In genomic region chr9:48984845-48985707, GRCm38 (mm10) we compare ENCODE assay signal across 8 mouse cellular contexts. TPM values are rescaled to one million over a fixed set of nuclear protein-coding genes. Genes with fewer than 3 reads are reported as not detected.
DNase-seq lines count a peak whose midpoint lies in the region; ATAC-seq and TF ChIP-seq lines count a peak whose summit lies in the region.

Gene Usp28 (plus strand): TSS chr9:48985375.

- TF ChIP-seq POLR2A in limb, embryonic 14.5 days (IDR thresholded peaks at IDR 0.05; ENCODE audit: borderline replicate concordance, extremely low read depth, insufficient read depth, insufficient read length), result peak; percentile 34; the same call in 1 of the 2 replicates

- peak; percentile 97 for DNase-seq in 3T3-L1 (ENCODE audit: low read depth, low spot score)
- DNase-seq in adrenal gland, postnatal 4 days (ENCODE audit: low spot score in 2 of 2), result peak; percentile 97 to 99
- peak; percentile 99 for DNase-seq in embryonic facial prominence, embryonic 14.5 days (ENCODE audit: low spot score)
- DNase-seq in heart, adult 8-10 months (ENCODE audit: low spot score), result peak; percentile 99
- DNase-seq in kidney, adult 9 months, result peak; percentile 100
- peak; percentile 98 for DNase-seq in limb, embryonic 14.5 days (ENCODE audit: low spot score)
- DNase-seq in midbrain, postnatal 0 days (ENCODE audit: low spot score), result peak; percentile 99
- peak; percentile 99 for DNase-seq in spleen, postnatal 14 days (ENCODE audit: low spot score in 2 of 2)

- 0% methylated on average over 38 of the region's 94 CpGs for WGBS in embryonic facial prominence, embryonic 14.5 days
- WGBS in limb, embryonic 14.5 days, result 3% methylated on average over 67 of the region's 94 CpGs
- under 1% methylated on average over 85 of the region's 94 CpGs for WGBS in midbrain, postnatal 0 days

- peaks cover 10% of the 10 kb centered on the region for H3K4me1 ChIP-seq in embryonic facial prominence, embryonic 14.5 days (ENCODE audit: control insufficient read depth, insufficient read depth, low read length)
- H3K4me1 ChIP-seq in limb, embryonic 14.5 days (ENCODE audit: control insufficient read depth, insufficient read depth, low read length), result peaks cover 12% of the 10 kb centered on the region
- peaks cover 8% of the 10 kb centered on the region; the same call in 1 of the 2 replicates for H3K4me1 ChIP-seq in midbrain, postnatal 0 days (ENCODE audit: insufficient read depth, low read length)

- ATAC-seq in embryonic facial prominence, embryonic 14.5 days (ENCODE audit: low read depth), result peak; percentile 94
- peak; percentile 96 for ATAC-seq in limb, embryonic 14.5 days (ENCODE audit: low FRiP score, low read depth)
- peak; percentile 95 for ATAC-seq in midbrain, postnatal 0 days (ENCODE audit: low FRiP score)

- H3K9ac ChIP-seq in embryonic facial prominence, embryonic 14.5 days (ENCODE audit: low read depth, low read length), result peak within 1 kb of the TSS; percentile 85
- peak within 1 kb of the TSS; percentile 64 for H3K9ac ChIP-seq in limb, embryonic 14.5 days (ENCODE audit: low read depth, low read length, severe bottlenecking)
- H3K9ac ChIP-seq in midbrain, postnatal 0 days (replicated peaks; ENCODE audit: low read length, poor library complexity, severe bottlenecking), result peak within 1 kb of the TSS; percentile 71

- peak within 1 kb of the TSS; percentile 85 for H3K4me3 ChIP-seq in embryonic facial prominence, embryonic 14.5 days (ENCODE audit: low read depth, low read length)
- H3K4me3 ChIP-seq in limb, embryonic 14.5 days (replicated peaks; ENCODE audit: low read length), result peak within 1 kb of the TSS; percentile 73
- H3K4me3 ChIP-seq in midbrain, postnatal 0 days (ENCODE audit: low read depth, low read length), result peak within 1 kb of the TSS; percentile 73

- no peaks in the 10 kb centered on the region for H3K9me3 ChIP-seq in embryonic facial prominence, embryonic 14.5 days (ENCODE audit: control insufficient read depth, low read length)
- no peaks in the 10 kb centered on the region for H3K9me3 ChIP-seq in limb, embryonic 14.5 days (ENCODE audit: control insufficient read depth, low read length)
- no peaks in the 10 kb centered on the region for H3K9me3 ChIP-seq in midbrain, postnatal 0 days (ENCODE audit: low read length)

- H3K27ac ChIP-seq in embryonic facial prominence, embryonic 14.5 days (replicated peaks; ENCODE audit: low read depth, low read length), result peak within 1 kb of the TSS; percentile 90
- peak within 1 kb of the TSS; percentile 83 for H3K27ac ChIP-seq in limb, embryonic 14.5 days (replicated peaks; ENCODE audit: low read depth, low read length)
- peak within 1 kb of the TSS; percentile 87 for H3K27ac ChIP-seq in midbrain, postnatal 0 days (ENCODE audit: low read depth, low read length)

- peak within 1 kb of the TSS; percentile 79 for H3K4me2 ChIP-seq in embryonic facial prominence, embryonic 14.5 days (ENCODE audit: low read depth, low read length)
- peak within 1 kb of the TSS; percentile 58 for H3K4me2 ChIP-seq in limb, embryonic 14.5 days (replicated peaks; ENCODE audit: low read depth, low read length, severe bottlenecking)
- peak within 1 kb of the TSS; percentile 76 for H3K4me2 ChIP-seq in midbrain, postnatal 0 days (ENCODE audit: low read depth, low read length, poor library complexity, severe bottlenecking)

- TF ChIP-seq CTCF in midbrain, postnatal 0 days (IDR thresholded peaks at IDR 0.05), result no peak

- H3K36me3 ChIP-seq in embryonic facial prominence, embryonic 14.5 days (ENCODE audit: control insufficient read depth, insufficient read depth, low read length), result no peaks in the 10 kb centered on the region
- H3K36me3 ChIP-seq in limb, embryonic 14.5 days (ENCODE audit: control insufficient read depth, insufficient read depth, low read length), result no peaks in the 10 kb centered on the region
- H3K36me3 ChIP-seq in midbrain, postnatal 0 days (ENCODE audit: insufficient read depth, low read length), result no peaks in the 10 kb centered on the region

- no peaks in the 10 kb centered on the region for H3K27me3 ChIP-seq in embryonic facial prominence, embryonic 14.5 days (replicated peaks; ENCODE audit: control insufficient read depth, insufficient read depth, low read length)
- H3K27me3 ChIP-seq in limb, embryonic 14.5 days (ENCODE audit: control insufficient read depth, insufficient read depth, low read length), result no peaks in the 10 kb centered on the region
- H3K27me3 ChIP-seq in midbrain, postnatal 0 days (ENCODE audit: insufficient read depth, low read length), result no peaks in the 10 kb centered on the region

RNA-seq across cellular contexts. Expression of gene Usp28, which starts in this region (rescaled TPM):
- 10 to 100 TPM; 23.1 to 26.5 TPM for total RNA-seq in adrenal gland, postnatal 4 days (2021)
- polyA plus RNA-seq in embryonic facial prominence, embryonic 14.5 days (2014; fragmentation: Nextera tagmentation; extraction: Ambion mirVana), result 36.2 and 40.3 TPM in 2 replicates
- 100 to 1,000 TPM; 120 to 141 (median 134) TPM for total RNA-seq in heart, adult 8-10 months (2022)
- 38.9 and 43.2 TPM in 2 replicates for polyA plus RNA-seq in limb, embryonic 14.5 days (2012; rRNA removed)
- polyA plus RNA-seq in limb, embryonic 14.5 days (2014; fragmentation: Nextera tagmentation; extraction: Ambion mirVana), result 33.6 and 35.3 TPM in 2 replicates
- total RNA-seq in midbrain, postnatal 0 days (2014; rRNA removed), result 21.1 and 28.6 TPM in 2 replicates
- 11.7 and 16.9 TPM in 2 replicates for polyA plus RNA-seq in midbrain, postnatal 0 days (2015; fragmentation: Nextera tagmentation; extraction: Ambion mirVana)

Comparison
In these comparisons a context has a peak if more than half of its experiments do, and no peak if none do; other contexts are left out.
1. Peak in every context shown above with its lines: DNase-seq, ATAC-seq, H3K4me3 ChIP-seq and H3K27ac ChIP-seq.